Mouse (Mus musculus) cerebellum, adult 18-20 months (tissue): ENCODE measurements around the gene Spint3.
"Not testable (repeated sequence)": the region's sequence is repeated elsewhere in the genome, so short reads cannot be mapped to it uniquely, and the experiment has no call there.

Experiments used
- DNase-seq, 2 experiments: peaks; one replicate each; pipeline ENCODE4 v3.0.0; 2021

Gene Spint3

DNA sequence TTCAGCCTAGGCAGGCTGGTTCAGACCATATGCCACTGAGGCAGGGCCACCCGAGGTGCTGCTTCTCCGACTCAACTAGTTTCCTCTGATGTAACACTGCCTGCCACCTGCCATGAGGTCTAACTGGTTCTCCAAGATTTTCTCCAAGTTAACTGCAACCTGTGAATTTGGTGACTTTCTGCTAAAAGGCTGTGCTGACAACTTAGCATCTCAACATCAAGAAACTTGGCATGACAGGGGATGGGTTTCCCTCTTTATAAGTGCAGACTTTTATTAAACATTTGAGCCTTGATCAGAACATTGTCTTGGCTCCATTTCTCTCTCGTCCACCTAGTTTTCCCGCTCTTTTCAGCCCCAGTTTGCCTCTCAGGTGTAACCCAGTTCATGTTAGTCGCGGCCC is at the start of gene Spint3:
TSS of gene Spint3 (minus strand) at position 101 of the 400 bp plus-strand sequence.
- DNase-seq = not testable (repeated sequence)

DNA sequence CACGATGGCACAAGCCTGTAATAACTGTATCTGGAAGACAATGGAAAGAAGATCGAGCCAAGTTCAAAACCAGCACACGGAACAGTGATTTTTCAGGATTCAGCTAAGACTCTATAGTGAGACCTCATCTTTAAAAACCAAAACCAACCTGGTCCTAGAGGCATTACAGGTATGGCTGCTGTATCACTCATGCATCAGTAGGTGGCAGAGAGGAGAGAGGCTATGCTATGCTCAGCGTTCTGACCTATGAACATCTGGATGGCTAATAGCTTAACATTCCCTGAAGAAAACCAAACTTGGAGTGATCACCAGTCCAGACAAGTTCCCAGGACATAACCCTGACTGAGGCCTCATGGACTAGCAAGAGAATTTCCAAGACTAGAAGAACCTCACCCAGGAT is 48.5 kb upstream of the Spint3 start:
- DNase-seq = no peak

DNA sequence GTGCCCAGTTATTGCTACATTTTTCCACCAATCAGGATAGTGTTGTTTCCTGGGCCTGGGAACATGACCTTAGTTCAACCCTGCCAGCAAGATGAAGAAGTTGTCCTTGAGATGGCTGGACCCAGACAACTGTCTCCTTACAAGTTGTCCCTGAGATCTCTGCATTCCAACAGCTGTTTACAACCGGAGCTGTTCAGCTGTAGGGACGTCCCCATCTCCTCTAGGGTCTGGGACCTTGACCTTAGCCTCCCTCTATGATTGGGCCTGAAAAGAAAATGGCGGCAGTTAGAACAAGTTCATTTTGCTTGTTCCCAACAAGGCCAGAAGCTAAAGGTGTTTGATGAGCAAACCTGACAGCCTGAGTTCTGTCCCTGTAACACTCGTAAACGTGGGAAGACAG is 45.8 kb upstream of the Spint3 start:
- no peak for DNase-seq

DNA sequence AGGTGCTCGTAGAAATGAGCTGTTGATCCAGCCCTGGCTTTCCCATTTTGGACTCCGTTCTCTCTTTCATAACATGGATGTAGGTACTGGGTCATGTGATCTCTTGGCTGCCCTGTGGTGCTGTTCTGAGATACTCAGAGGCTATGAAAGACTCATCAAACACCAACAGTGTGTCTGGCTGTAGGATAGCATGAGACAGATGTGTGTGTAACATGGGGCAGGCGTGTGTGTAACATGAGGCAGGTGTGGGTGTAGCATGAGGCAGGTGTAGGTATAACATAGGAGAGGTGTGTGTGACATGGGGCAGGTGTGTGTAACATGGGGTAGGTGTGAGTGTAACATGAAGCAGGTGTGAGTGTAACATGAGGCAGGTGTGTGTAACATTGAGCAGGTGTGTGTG is 42.1 kb upstream of the Spint3 start:
- no peak for DNase-seq

DNA sequence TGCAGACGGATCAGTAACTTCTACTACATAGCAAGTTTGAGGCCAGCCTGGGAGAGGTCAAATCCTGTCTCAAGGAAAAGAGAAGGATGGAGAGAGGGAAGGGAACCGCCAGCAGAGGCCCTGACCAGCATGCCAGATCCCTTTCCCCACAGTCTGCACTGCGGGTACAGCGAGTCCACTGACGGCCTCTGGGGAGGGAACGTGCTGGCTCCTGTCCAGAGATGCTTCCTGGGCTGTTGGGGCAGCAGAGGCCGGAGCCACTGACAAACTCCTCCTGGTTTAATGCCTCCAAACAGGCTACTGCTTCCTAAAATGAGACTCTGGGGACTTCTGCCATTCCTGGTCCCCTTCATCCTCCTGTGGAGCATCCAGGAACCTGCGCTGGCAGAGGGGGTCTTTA is 40.2 kb upstream of the Spint3 start, which contains the start of the genes Wfdc6b and Wfdc8:
TSS of gene Wfdc6b (plus strand) at position 52 of the 400 bp plus-strand sequence.
TSS of gene Wfdc8 (minus strand) at position 156 of the 400 bp plus-strand sequence.
- peak in 1 of 2 experiments; percentile 11 for DNase-seq

DNA sequence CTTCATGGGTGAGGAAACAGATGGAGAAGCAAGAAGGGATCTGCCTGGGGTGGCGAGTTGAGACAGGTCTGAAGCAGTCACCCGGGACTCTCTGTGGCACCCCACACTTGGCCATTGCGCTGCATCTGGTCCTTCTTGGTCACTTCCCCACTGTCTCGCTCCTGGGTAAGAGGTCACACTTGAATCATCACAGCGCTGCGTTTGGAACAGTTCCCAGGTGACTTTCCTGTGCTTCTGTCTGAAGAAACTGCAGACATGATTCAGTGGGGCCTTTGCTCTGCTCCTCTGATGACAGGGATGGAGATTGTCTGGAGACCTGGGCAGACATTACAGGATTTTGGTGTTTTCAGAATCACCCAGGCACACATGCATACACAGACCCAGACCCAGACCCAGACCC is 35.5 kb upstream of the Spint3 start:
- DNase-seq = no peak

DNA sequence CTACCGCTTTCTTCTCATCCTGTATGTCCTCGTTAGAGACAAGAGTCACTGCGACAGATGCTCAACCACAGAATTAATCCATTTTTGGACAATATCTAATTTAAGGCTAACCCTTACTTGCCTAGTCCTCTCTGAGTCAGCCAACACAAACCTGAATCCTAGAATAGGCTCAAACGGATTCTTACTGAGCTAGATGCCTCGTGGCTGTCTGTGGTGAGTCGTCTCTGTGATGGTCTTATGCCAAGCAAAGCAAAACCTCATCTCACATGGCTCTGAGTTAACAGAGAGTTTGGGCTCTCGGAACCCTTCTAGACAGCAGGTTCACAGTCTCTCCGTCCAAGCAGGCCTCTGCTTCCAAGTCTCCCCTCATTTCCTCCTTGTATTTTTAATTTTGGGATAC is 31.2 kb upstream of the Spint3 start:
- DNase-seq = no peak

DNA sequence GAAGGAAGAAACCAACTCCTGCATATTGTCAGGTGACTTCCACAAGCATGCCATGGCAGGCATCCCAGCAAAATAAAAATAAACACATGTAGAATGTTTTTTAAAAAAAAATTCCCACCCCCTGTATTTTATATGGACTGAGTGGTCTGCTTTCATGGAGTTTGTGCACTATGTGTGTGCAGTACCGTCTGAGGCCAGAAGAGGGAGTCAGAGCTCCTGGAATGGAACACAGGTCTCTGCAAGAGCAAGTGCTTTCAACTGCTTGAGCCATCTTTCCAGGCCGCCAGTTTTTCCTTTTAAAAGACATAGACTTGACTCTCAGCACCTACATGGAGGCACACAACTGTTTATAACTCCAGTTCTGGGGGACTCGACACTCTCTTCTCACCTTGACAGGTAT is 30.2 kb upstream of the Spint3 start:
- DNase-seq = no peak

DNA sequence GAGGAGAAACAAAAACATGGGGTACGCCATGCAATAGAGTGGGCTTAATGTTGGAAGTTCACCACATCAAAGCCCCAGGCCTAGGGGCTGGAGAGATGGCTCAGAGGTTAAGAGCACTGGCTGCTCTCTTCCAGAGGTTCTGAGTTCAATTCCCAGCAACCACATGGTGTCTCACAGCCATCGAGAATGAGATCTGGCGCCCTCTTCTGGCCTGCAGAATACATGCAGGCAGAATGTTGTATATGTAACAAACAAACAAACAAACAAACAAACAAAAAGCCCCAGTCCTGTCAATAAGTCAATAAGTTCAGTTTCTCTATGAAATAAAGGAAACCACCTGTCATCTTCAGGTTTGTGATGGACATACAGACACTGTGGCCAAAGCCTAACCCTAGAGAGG is 26.9 kb upstream of the Spint3 start:
- no peak for DNase-seq

DNA sequence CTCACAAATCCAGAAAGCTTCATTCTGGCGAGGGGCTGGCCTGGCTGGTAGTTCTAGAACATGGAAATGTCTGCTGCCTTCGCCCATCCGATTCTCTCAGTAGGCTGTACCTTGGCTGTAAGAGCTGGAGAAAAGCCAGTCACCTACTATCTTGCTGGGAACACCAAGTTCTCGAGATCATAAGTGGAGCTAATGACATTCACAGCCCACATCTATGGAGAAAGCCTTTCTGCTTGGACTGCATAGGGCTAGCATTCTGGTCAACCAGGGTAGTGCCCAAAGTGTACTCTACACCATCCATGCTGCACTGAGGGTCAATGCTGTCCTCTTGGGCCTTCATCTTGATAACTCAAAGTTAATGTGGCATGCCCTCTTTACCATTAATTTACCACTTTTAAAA is 20.2 kb upstream of the Spint3 start, which contains the start of gene Eppin:
TSS of gene Eppin (minus strand) at position 101 of the 400 bp plus-strand sequence.
- DNase-seq = no peak

DNA sequence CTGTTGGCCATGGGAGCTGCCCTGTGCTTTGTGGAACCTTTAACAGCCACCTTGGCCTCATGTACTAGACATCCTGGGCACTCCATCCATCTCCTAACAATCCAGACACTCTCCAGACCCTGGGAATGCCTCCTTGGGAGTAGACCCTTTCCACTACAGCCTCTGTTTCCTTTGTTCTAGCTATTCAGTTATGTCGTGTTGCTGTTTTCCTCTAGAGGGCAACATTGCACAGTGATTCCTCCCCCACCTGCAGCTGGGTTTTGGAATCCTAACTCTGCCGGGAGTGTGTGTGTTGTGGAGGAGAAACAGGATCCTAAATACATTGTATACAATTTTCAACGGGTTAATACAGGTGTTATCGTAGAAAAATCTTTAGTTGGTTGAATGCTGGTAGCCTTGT is 18.8 kb upstream of the Spint3 start:
- DNase-seq = no peak

DNA sequence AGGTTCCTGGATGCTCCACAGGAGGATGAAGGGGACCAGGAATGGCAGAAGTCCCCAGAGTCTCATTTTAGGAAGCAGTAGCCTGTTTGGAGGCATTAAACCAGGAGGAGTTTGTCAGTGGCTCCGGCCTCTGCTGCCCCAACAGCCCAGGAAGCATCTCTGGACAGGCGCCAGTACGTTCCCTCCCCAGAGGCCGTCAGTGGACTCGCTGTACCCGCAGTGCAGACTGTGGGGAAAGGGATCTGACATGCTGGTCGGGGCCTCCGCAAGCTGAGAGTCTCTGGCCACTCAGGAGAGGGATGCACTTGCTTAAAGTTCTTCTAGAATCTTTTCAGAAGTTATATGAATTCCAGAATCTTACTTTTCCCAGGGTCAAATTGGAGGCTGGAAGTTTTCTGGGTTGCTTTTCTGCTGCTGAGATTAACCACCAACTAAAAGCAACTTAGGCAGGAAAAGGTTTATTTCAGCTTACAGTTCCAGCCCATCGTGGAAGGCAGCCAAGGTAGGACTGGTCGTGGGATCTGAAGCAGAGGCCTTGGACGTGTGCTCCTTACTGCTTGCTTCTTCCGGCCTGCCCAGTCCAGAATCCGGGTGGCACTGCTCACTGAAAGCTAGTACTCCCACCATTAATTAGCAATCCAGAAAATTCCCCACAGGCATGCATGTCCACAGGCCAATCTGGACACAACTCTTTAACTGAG is 11.9 kb upstream of the Spint3 start, which contains the start of gene Wfdc6a:
TSS of gene Wfdc6a (minus strand) at position 423 of the 701 bp plus-strand sequence.
- DNase-seq = not testable (repeated sequence)

DNA sequence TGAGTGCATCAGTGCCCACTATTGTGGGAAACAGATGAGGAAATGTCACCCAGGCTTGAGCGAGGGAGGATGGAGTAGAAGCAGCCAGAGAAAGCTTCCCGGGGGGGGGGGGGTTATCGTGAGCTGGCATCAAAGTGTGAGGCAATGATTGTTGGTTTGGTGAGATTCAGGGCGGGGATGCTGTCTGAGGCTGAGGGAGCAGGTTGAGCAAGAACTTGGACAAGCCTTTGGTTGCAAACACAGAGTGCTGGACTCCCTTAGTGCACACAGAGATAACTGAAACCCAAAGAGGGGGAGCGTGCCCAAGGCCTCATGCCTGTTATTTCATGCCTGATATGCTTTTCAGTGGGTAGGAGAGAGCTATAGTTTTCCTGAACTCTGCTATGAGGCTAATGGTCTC is 5.8 kb downstream of the Spint3 start:
- DNase-seq = no peak

DNA sequence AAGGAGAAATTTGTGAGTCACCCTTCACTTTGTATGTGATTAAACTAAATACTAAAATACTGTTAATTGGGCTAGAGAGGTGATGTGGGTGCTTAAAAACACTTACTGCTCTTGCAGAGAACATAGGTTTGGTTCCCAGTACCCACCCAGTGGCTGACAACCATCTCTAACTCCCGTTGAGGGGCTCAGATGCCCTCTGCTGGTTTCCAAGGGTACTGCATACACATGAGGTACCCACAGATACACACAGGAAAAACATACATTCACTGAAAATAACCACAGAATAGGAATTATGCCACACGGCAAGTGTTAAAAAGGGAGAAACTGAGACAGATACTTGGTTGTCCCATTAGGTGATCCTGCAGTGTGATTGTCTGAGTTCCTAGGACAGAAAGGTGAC is 6.3 kb downstream of the Spint3 start:
- no peak for DNase-seq

DNA sequence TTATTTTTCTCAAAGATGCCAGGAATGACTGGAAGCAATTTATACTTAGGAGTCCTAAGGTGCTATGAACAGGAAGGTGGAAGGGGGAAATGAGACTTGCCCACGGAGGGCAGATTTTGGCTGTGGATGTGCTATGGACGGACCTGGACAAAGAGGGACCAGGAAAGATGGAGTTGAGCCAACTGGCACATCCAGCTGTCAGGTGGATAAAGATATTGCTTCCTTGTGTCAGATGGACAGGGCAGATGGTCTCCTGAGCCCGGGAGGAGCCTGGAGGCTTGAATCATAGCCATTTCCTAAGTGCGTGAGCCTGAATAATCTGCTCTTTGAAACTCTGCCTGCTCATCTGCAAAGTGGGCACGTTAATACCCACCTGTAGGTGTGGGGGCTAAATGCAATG is 8.9 kb downstream of the Spint3 start:
- DNase-seq = no peak

DNA sequence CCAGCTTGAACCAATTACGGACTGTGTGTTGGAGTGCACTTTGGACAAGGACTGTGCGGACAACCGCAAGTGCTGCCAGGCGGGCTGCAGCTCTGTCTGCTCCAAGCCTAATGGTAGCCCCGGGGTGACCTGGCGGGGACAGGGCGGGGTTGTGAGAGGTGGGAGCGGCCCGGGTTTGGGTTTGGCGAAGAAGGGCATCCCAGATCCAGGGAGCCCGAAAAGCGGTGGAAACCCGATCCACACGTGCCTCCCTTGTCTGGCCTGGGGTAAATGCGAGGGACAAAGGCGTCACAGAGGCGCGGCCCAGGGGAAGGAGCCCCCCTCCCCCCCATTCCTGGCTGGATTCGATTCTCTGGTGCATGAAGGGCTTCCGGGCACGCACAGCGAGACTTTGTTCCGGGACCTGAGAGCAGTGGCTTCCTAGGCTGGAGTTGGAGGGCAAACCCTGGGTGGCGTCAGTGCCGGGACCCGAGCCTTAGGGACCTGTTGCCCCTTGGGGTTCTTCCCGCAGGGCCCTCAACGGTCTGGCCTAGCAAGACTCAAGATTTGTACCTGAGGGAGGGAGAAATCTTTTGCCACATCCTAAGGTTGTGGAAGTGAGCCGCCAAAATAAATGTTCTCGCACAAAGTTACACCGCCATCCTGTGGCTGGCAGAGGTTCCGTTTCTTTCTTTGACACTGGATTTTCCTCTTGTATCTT is 9.8 kb downstream of the Spint3 start:
- peak in 1 of 2 experiments; percentile 3 for DNase-seq

DNA sequence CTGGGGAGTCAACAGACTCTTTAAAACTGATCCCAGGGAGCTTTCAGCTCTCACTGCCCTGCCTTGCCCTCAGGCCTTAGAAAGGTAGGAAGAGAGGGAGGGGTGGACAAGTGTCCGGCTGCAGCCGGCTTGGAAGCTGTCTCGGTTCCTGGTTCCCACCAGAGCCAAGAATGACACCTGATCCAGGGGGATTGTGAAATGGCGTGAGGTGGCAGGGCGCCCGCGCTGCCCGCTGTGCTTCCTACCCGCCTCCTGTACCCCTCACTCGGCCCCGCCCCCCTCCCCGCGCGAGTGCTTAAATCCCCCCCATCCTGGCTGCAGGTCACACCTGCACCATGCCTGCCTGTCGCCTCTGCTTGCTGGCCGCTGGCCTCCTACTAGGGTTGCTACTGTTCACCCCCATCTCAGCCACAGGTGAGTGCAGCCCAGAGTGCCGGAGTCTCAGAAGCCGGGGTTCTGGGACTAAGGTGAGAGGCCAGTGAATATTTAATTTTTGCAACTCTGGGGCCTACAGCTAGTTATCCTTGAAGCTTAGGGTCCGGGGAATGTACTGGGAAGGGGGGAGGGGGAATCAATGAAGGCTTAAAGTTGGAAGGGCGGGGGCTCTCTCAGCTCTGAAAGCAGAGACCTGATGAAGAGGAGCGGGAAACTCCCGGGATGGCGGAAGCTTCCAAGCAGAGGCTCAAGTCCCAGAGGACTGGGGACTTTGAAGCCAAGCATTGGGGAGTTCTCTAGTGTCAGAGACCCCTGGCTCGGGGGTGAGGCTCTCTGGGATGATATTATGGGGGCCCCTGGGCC is 10.7 kb downstream of the Spint3 start, which contains the start of gene Wfdc2:
TSS of gene Wfdc2 (plus strand) at position 23 of the 798 bp plus-strand sequence.
- DNase-seq = no peak

DNA sequence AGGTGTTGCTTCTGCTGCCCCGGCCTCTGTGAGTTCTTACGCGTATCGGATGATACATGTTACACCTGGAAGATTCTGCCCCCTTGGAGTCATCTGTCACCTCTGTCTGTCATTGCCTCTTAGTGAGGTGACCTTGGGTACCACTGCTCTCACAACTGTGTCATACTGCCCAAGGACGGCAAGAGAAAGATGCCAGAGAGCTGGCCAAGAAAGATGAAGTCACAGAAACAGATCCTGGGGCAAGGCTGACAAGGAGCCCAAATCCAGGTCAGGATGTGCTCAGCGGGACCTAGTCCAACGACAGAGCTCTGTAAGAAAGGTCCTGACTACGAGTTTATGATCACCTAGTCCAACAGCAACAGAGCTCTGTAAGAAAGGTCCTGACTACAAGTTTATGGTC is 13.2 kb downstream of the Spint3 start:
- DNase-seq = no peak

DNA sequence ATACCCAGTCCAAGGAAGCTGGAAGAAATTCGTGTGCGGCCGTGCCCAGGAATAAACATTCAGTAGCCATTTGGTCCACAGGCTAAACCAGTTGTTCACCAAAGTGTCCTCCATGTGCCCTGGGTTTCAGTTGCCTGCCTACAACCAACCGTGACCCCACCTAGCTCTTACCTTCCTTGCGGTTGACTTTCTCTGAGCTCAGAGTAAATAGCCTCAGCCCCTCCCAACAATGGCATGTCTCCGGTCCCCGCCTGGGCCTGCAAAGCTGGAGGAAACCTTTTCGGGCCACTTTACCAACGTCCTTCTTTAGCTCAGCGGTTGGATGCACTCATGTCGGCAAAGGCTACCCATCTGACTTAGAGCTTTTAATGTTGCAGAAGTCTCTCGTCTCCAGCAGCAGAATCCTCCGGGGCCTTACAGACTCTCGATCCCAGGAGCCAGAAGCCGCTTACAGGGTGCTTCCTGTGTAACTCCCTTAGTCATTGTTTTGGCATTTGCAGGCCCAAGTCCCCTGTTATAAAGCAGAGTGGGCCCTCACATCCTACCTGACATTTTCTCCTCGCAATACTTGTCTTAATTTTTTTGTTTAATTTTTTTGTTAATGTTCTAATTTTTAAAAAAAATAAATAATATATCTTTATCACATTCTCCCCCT is 14.1 kb downstream of the Spint3 start:
- no peak for DNase-seq

DNA sequence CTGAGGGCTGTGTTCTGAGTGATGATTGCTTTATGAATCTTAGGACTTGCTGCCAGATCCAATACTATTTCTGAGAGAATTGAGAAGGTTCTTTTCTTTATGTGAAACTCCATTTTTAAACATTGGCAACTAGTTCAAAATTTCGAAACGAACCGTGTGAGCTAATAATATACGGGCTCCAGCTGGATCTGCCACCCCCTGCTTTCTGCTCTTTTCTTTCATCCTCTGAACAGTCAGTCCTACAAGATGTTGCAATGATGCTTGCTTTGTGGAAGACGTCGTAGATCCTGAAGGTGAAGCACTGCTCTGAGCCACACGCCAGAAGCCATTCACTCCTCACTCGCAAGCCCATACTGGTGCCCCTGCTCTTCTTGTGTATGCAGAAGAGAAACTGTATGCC is 14.8 kb downstream of the Spint3 start:
- DNase-seq = no peak

DNA sequence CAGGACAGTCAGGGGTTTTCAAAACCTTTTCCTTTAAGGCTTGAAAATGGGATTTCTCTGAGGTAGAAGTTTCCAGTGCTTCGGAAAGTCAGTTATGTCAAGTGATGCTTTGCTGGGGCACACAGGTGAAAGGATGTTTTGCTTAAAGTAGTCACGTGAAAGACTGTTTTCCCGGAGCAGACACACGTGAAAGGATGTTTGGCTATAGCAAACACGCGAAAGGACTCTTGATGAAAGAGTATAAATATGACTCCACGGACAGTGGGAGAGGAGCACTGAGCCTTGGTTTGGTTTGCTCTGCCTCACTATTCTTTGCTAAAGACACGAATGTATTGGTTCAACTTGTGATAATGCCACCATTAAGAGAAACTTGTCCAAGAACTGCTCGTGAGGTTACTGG is 21.8 kb downstream of the Spint3 start:
- no peak for DNase-seq

DNA sequence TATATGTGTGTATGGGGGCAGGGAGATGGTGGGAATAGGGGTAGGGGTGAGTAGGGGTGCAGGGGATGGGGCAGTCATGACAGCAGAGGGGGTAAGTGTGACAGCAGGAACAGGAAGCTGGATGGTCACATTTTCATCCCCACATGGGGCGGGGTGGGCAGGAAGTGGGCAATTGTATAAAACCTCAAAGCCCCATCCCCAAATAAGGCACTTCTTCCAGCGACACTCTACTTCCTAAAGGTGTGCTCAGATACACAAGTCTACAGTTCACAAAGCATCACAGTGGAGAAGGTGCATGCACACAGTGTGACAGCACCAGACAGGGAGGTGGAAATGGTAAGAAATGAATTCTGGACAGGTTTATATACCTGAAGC is 22.4 kb downstream of the Spint3 start:
- DNase-seq = no peak
